Mouse (Mus musculus): ENCODE results near the gene Abat. TPM values are rescaled to one million over a fixed set of nuclear protein-coding genes. Genes with fewer than 3 reads are reported as not detected.

Gene Abat
- polyA plus RNA-seq, 1 experiment from 2014 or later: 33.9 TPM

GRCm38 (mm10) chr16:8568881-8569280 is 55.7 kb downstream of the Abat start:
- Histone ChIP-seq H3K4me1 (replicated peaks; ENCODE audit: insufficient read depth, low read length) (no peaks in the 10 kb centered on the region), H3K27me3 (ENCODE audit: insufficient read depth, low read length) (no peaks in the 10 kb centered on the region), H3K9ac (ENCODE audit: low read depth, low read length) (no peak overlapping the region), H3K27ac (no peak overlapping the region), H3K36me3 (ENCODE audit: insufficient read depth, low read length) (no peaks in the 10 kb centered on the region), H3K9me3 (replicated peaks; ENCODE audit: low read length) (no peaks in the 10 kb centered on the region), H3K4me2 (ENCODE audit: low read length) (no peak overlapping the region), H3K4me3 (replicated peaks; ENCODE audit: low read depth, low read length) (no peak overlapping the region)
- ATAC-seq (replicated peaks; ENCODE audit: low FRiP score, low read depth): no peak
- no peak for TF ChIP-seq CTCF (IDR thresholded peaks at IDR 0.05; ENCODE audit: low read depth)
- no peak for DNase-seq (ENCODE audit: low spot score)
- WGBS: 87% methylated on average over 7 of the region's 7 CpGs

- no peaks in the 10 kb centered on the region for H3K36me3 ChIP-seq (ENCODE audit: insufficient read depth, low read length)
- H3K27ac ChIP-seq: no peak overlapping the region
- H3K27me3 ChIP-seq (ENCODE audit: insufficient read depth, low read length): no peaks in the 10 kb centered on the region
- no peaks in the 10 kb centered on the region for H3K9me3 ChIP-seq (replicated peaks; ENCODE audit: low read length)
- no peak overlapping the region for H3K4me3 ChIP-seq (replicated peaks; ENCODE audit: low read depth, low read length)
- H3K4me1 ChIP-seq (replicated peaks; ENCODE audit: insufficient read depth, low read length): no peaks in the 10 kb centered on the region
- ATAC-seq (replicated peaks; ENCODE audit: low FRiP score, low read depth) (no peak), DNase-seq (ENCODE audit: low spot score) (no peak)
- 77% methylated on average over 12 of the region's 12 CpGs for WGBS
- no peak overlapping the region for H3K4me2 ChIP-seq (ENCODE audit: low read length)
- no peak overlapping the region for H3K9ac ChIP-seq (ENCODE audit: low read depth, low read length)
- no peak for TF ChIP-seq CTCF (IDR thresholded peaks at IDR 0.05; ENCODE audit: low read depth)
Measured at GRCm38 (mm10) chr16:8570336-8570735, 57.1 kb downstream of the Abat start.

GRCm38 (mm10) chr16:8570901-8571615 is 57.8 kb downstream of the Abat start:
- WGBS: 76% methylated on average over 11 of the region's 11 CpGs
- Histone ChIP-seq H3K27ac (no peak overlapping the region), H3K36me3 (ENCODE audit: insufficient read depth, low read length) (no peaks in the 10 kb centered on the region), H3K4me3 (replicated peaks; ENCODE audit: low read depth, low read length) (no peak overlapping the region), H3K9me3 (replicated peaks; ENCODE audit: low read length) (no peaks in the 10 kb centered on the region), H3K9ac (ENCODE audit: low read depth, low read length) (no peak overlapping the region), H3K4me1 (replicated peaks; ENCODE audit: insufficient read depth, low read length) (no peaks in the 10 kb centered on the region), H3K27me3 (ENCODE audit: insufficient read depth, low read length) (no peaks in the 10 kb centered on the region), H3K4me2 (ENCODE audit: low read length) (no peak overlapping the region)
- ATAC-seq (replicated peaks; ENCODE audit: low FRiP score, low read depth) (no peak), DNase-seq (ENCODE audit: low spot score) (no peak)
- no peak for TF ChIP-seq CTCF (IDR thresholded peaks at IDR 0.05; ENCODE audit: low read depth)

GRCm38 (mm10) chr16:8573041-8573440 is 59.8 kb downstream of the Abat start:
- Histone ChIP-seq H3K9me3 (replicated peaks; ENCODE audit: low read length) (no peaks in the 10 kb centered on the region), H3K9ac (ENCODE audit: low read depth, low read length) (no peak overlapping the region), H3K4me2 (ENCODE audit: low read length) (no peak overlapping the region), H3K27ac (no peak overlapping the region), H3K4me1 (replicated peaks; ENCODE audit: insufficient read depth, low read length) (no peaks in the 10 kb centered on the region), H3K36me3 (ENCODE audit: insufficient read depth, low read length) (no peaks in the 10 kb centered on the region), H3K27me3 (ENCODE audit: insufficient read depth, low read length) (no peaks in the 10 kb centered on the region), H3K4me3 (replicated peaks; ENCODE audit: low read depth, low read length) (no peak overlapping the region)
- ATAC-seq (replicated peaks; ENCODE audit: low FRiP score, low read depth) (no peak), DNase-seq (ENCODE audit: low spot score) (no peak)
- TF ChIP-seq CTCF (IDR thresholded peaks at IDR 0.05; ENCODE audit: low read depth): no peak
- WGBS: 90% methylated on average over 4 of the region's 4 CpGs

GRCm38 (mm10) chr16:8573751-8574150 is 60.5 kb downstream of the Abat start:
- Histone ChIP-seq H3K9ac (ENCODE audit: low read depth, low read length) (no peak overlapping the region), H3K4me2 (ENCODE audit: low read length) (no peak overlapping the region), H3K9me3 (replicated peaks; ENCODE audit: low read length) (no peaks in the 10 kb centered on the region), H3K36me3 (ENCODE audit: insufficient read depth, low read length) (no peaks in the 10 kb centered on the region), H3K4me1 (replicated peaks; ENCODE audit: insufficient read depth, low read length) (no peaks in the 10 kb centered on the region), H3K4me3 (replicated peaks; ENCODE audit: low read depth, low read length) (no peak overlapping the region), H3K27ac (no peak overlapping the region), H3K27me3 (ENCODE audit: insufficient read depth, low read length) (no peaks in the 10 kb centered on the region)
- 28% methylated on average over 3 of the region's 3 CpGs for WGBS
- no peak for TF ChIP-seq CTCF (IDR thresholded peaks at IDR 0.05; ENCODE audit: low read depth)
- ATAC-seq (replicated peaks; ENCODE audit: low FRiP score, low read depth): no peak
- DNase-seq (ENCODE audit: low spot score): no peak

GRCm38 (mm10) chr16:8574316-8574715 is 61.1 kb downstream of the Abat start:
- no peaks in the 10 kb centered on the region for H3K4me1 ChIP-seq (replicated peaks; ENCODE audit: insufficient read depth, low read length)
- no peak overlapping the region for H3K4me3 ChIP-seq (replicated peaks; ENCODE audit: low read depth, low read length)
- DNase-seq (ENCODE audit: low spot score) (no peak), ATAC-seq (replicated peaks; ENCODE audit: low FRiP score, low read depth) (no peak)
- no peaks in the 10 kb centered on the region for H3K9me3 ChIP-seq (replicated peaks; ENCODE audit: low read length)
- H3K4me2 ChIP-seq (ENCODE audit: low read length): no peak overlapping the region
- TF ChIP-seq CTCF (IDR thresholded peaks at IDR 0.05; ENCODE audit: low read depth): no peak
- 98% methylated on average over 11 of the region's 11 CpGs for WGBS
- H3K9ac ChIP-seq (ENCODE audit: low read depth, low read length): no peak overlapping the region
- H3K27me3 ChIP-seq (ENCODE audit: insufficient read depth, low read length): no peaks in the 10 kb centered on the region
- H3K36me3 ChIP-seq (ENCODE audit: insufficient read depth, low read length): no peaks in the 10 kb centered on the region
- H3K27ac ChIP-seq: no peak overlapping the region

- no peaks in the 10 kb centered on the region for H3K27me3 ChIP-seq (ENCODE audit: insufficient read depth, low read length)
- no peak overlapping the region for H3K27ac ChIP-seq
- no peak overlapping the region for H3K9ac ChIP-seq (ENCODE audit: low read depth, low read length)
- H3K4me2 ChIP-seq (ENCODE audit: low read length): no peak overlapping the region
- ATAC-seq (replicated peaks; ENCODE audit: low FRiP score, low read depth): no peak
- WGBS: 60% methylated on average over 3 of the region's 3 CpGs
- DNase-seq (ENCODE audit: low spot score): no peak
- TF ChIP-seq CTCF (IDR thresholded peaks at IDR 0.05; ENCODE audit: low read depth): no peak
- no peaks in the 10 kb centered on the region for H3K36me3 ChIP-seq (ENCODE audit: insufficient read depth, low read length)
- no peaks in the 10 kb centered on the region for H3K4me1 ChIP-seq (replicated peaks; ENCODE audit: insufficient read depth, low read length)
- no peaks in the 10 kb centered on the region for H3K9me3 ChIP-seq (replicated peaks; ENCODE audit: low read length)
- no peak overlapping the region for H3K4me3 ChIP-seq (replicated peaks; ENCODE audit: low read depth, low read length)
Measured at GRCm38 (mm10) chr16:8576111-8576510, 62.9 kb downstream of the Abat start.

Data from kidney, postnatal 0 days (tissue).